Mouse (Mus musculus): Measurements from ENCODE around the gene Nt5c.
"Not testable (repeated sequence)": the region's sequence is repeated elsewhere in the genome, so short reads cannot be mapped to it uniquely, and the experiment has no call there.

Nt5c gene

DNA sequence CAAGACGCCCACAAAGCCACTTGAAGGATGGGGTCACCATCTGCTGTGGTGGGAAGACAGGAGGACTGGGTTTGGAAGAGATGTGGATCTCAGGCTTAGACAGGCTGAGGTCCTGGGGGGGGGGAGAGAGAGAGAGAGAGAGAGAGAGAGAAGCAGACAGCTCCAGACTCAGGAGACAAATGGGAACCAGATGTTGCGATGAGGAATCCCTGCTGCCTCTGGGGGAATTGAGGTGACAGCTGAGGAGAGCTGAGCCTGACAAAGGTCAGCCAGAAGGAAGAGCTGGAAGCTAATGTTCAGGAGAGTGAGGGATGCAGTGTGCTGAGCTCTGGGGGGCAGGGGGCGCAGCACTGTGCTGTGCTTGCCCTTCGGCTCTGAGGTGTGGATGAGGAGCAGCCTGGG lies 24.4 kb downstream of the Nt5c start:
- no peak for DNase-seq (ENCODE audit: low spot score)

DNA sequence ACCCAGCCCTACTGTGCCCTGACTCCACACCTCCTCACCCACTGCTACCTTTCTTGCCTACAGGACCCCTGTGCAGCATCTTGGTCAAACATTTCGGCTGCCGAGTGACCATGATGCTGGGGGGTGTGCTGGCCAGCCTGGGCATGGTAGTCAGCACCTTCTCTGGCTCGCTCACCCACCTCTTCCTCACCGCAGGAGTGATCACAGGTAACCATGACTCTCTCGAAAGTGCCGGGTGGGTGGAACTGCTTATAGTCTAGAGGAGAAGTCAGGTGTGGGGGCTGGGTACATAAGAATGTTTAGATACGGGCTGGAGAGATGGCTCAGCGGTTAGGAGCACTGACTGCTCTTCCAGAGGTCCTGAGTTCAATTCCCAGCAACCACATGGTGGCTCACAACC lies 26.8 kb downstream of the Nt5c start:
- no peak for DNase-seq (ENCODE audit: low spot score)

DNA sequence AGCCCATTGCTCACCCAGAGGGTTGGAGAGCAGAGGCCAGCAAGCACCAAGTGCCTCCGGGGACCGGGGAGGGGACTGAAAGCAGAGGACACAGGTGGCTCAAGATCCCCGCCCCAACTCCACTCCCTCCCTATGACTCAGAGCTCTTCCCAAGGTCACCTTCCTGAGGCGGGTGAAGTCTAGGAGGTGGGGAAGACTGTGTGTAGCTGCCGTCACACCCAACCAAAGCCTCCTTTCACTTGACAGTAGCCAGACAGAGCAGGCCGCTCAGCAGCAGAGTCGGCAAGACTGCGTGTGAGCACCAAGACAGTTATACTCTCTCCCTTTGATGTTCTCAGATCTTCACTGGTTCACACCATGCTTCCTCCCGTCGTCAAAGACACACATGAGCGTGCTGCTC lies 28.3 kb downstream of the Nt5c start:
- DNase-seq (ENCODE audit: low spot score), result no peak

DNA sequence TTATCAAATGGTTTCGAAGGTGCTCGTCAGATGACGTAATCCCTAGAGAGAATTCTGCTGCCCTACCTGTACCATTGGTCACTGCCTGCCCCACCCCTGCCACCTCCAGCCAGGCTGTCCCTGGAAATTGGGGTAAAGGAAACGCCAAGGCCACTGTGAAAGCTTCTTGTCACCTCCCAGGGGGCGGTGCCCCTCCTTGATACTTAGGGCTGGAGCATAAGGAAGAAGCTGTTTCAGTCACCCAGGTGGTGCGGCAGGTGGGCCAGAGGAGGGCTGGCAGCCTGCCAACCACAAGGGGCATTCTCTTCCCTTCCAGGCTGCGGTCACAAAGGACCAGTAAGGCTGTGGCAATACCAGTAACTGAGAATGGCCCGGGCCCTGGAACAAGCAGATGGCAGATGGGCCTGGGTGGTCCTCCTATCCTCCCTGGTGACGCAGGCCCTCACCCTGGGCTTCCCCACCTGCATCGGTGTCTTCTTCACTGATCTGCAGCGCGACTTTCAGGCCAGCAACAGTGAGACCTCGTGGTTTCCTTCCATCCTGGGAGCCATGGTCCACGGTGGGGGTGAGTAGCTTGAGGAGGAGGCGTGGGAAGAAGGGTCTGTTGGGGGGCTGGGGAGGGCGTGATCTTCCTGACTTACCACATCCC lies 29.3 kb downstream of the Nt5c start, which contains the start of gene Slc16a5:
Gene Slc16a5, plus strand, starts transcription at position 232 of the 649 bp plus-strand sequence.
- no peak for DNase-seq (ENCODE audit: low spot score)

DNA sequence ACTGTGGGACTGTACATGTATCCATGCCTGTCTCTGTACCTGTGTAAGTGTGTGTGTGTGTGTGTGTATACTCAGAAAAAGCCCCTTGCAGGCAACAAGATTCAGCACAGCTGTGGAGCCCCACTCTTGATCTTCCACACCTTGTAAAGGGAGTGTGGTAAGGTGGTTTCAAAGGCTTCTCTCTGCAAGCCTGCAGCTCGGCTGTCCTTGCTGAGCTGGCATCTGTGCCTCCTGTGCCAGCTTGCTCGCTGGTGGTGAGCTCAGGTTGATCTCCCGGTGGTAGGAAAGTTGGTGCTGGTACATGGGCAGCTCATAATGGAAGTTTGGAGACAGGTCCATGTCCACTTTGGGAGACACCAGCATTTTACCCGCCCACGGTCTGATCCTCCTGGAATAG lies 29.8 kb downstream of the Nt5c start:
- no peak for DNase-seq (ENCODE audit: low spot score)

DNA sequence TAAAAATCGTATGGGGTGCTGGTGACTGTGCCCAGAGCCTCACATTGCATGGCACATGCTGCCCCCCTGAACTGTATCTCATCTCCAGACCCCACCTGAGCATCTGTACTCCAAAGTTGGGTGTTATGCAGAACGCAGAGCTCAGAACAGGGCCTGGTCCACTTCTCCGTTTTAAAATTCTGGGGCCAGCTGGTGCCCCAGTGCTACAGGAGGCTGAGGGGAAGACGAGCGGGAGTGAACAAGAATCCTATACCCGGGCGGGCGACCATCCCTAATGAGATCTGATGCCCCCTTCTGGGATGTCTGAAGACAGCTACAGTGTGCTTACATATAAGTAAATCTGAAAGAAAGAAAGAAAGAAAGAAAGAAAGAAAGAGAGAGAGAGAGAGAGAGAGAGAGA lies 30.7 kb downstream of the Nt5c start:
- no peak for DNase-seq (ENCODE audit: low spot score)

DNA sequence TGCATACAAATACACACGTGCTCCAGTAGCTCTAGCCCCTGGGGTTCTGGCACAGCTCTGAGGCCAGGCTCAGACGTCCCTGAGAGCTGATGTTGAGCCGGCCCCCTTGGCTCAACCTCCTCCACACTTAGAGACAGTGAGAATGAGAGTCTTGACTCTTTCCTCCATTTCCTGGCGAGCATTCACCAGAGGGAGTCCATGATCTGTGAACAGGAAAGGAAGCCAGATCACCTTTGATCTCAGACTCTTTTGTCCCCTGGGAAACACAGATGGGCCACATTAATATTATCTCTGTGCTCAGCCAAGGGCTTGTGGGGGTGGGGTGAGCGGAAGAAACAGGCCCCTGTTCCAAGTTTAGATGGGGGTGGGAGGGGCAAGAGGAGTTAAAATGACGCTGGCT lies 34.3 kb downstream of the Nt5c start:
- no peak for DNase-seq (ENCODE audit: low spot score)

DNA sequence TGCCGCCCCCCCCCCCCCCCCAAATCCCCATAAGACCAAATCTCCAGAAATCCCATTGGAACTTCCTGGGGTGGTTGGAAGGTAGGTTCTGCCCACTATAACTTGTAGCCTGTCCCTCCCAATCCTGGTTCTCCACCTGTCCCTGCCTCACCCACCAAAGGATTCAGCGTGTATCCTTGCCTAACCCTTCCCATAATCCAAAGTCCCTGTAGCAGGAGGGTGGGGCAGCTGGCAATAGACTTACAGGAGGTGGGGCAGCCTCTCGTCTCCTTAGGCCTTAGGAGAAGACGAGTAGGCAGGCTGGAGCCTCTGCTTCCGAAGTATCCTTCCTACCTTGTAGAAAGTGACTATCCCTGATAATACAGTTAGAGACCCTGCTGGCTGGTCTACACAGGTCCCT lies 35.5 kb downstream of the Nt5c start:
- DNase-seq (ENCODE audit: low spot score), result no peak

DNA sequence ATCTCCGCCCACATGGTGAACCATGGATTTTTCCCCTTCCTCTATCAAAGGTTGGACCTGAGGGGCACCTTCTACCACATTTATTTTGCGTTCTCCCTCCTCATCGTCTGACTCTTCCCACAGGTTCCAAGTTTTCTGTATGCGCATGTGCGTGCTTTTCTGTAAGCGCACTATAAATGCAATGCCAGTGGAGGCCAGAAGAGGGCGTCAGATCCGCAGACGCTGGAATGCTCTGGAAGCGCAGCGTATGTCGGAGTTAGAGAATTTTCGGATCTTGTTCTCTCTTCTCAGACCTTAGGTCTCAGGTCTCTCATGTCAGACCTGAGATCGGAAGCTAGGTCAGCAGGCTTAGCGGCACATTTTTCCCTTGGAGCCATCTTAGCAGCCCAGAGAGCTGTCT lies 36.0 kb downstream of the Nt5c start:
- DNase-seq (ENCODE audit: low spot score), result no peak

DNA sequence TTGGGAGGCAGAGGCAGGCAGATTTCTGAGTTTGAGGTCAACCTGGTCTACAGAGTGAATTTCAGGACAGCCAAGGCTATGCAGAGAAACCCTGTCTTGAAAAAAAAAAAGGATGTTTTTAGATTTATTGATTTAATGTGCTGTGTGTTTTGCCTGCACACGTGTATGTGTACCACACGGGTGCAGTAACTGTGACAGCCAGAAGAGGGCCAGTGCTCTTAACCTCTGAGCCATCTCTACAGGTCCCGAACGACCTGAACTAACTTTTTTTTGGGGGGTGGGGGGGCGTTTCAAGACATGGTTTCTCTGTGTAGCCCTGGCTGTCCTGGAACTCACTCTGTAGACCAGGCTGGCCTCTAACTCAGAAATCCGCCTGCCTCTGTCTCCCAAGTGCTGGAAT lies 36.8 kb downstream of the Nt5c start:
- DNase-seq (ENCODE audit: low spot score), result not testable (repeated sequence)

DNA sequence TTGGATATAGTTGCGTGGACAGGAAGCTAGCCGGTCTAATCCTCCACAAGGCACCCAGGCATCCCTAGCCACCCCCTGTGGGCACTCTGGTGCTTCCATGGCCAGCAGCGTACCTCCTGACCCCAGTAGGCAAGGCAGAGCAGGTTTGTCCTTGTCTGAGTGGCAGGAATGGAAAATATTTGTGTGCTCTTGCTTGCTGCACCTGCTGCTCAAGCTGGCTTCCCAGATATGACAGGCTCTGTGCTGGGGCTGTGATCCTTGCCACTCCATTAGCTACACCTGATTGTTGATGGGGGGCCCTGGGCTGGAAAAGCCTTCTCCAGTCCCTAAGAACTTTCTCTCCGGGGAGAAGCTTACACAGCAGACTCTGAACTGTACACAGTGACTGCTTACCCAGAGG lies 38.4 kb downstream of the Nt5c start:
- no peak for DNase-seq (ENCODE audit: low spot score)

DNA sequence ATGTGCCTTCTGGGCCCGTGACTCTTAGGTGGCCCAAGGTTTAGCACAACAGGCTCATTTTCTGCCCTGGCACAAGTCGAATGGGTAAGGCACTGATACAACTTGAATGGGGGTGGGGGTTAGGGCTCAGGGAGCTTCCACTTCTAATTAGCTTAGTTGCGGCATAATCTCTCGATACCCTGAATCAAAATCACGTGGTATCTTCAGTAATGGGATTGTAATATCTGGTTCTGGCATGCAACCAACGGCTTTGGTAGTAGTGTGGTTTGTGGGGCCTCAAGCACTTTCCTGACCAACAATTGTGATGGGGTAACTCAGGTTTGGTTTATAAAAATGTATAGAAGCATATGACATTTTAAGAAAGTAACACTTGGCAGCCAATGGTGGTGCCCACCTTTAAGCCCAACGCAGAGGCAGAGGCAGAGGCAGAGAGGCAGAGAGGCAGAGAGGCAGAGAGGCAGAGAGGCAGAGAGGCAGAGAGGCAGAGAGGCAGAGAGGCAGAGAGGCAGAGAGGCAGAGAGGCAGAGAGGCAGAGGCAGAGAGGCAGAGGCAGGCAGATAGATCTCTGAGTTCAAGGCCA lies 39.3 kb downstream of the Nt5c start:
- DNase-seq (ENCODE audit: low spot score), result no peak

DNA sequence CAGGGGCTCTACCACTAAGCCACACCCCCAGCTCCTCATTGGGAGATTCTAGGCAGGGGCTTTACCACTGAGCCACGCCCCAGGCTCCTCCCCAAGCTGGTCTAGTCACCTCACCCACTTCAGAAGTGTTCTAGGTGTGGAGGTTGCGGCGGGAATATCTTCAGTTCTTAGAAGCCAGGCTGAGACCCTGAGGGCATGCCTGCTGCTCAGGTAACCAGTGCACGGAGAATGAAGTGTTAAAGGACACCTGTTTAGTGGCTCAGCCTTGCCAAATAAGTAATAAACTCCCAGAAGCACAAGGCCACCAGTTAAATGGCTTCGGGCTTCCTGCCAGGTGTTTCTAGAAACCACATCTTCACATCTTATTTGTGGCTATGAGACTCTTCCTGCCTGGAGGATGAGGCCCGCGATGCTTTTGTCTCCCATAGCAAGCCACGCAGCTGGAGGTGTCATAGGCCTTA lies 39.9 kb downstream of the Nt5c start:
- no peak for DNase-seq (ENCODE audit: low spot score)

DNA sequence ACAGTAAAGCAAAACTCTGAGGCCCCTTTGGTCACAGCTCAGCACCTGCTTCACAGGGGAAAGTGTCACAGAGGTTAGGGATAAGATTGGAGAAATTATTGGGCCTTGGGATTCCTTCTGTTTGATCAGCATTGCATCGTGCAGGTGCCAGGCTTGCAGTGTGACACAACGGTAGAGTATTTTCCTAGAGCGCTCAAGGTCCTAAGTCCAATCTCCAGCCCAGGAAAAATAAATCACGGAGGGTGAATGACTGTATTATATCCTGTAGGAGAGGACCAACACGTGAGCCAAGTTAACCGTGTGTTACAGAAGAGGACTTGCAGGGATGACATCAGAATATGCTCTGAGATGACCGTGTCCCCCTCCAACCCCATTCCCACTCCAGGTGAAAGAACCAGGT lies 41.5 kb downstream of the Nt5c start:
- no peak for DNase-seq (ENCODE audit: low spot score)

DNA sequence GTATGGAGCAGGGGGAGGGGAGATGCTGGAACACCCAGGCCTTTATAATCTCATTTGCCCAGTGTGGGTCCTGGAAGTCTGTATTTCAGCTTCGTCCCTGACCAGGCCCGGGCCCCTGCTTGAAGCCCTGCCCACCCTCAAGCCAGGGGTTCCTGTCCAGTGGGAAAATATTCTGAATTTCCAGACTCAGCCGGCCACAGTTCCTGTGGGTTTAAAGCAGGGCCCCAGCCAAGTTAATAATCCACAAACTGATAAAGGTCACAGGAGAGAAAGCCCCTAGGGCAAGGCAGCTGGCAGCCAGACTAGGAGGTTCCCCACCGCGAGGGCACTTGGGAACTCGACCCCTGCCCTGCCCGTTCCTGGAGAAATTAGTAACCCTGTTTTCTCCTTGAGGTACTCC lies 42.7 kb downstream of the Nt5c start:
- no peak for DNase-seq (ENCODE audit: low spot score)

DNA sequence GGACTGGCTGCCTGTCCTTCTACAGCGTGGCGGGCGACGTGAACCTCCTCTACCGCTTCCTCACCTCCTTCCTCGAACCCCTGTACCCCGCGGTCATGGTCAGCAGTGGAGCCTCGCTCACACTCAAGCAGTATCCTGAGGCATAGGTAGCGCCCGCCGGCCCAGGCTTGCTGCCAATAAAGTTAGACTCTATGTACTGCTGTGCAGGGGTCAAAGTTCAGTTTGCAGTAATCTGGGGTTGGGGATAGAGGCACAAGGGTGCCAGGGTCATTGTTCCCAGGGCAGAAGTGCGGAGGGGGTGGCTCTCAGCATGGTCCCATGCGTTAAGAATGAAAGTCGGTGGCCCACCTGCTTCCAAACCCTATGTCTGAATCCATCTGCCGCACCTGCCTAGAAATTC lies 43.6 kb downstream of the Nt5c start:
- DNase-seq (ENCODE audit: low spot score), result no peak

DNA sequence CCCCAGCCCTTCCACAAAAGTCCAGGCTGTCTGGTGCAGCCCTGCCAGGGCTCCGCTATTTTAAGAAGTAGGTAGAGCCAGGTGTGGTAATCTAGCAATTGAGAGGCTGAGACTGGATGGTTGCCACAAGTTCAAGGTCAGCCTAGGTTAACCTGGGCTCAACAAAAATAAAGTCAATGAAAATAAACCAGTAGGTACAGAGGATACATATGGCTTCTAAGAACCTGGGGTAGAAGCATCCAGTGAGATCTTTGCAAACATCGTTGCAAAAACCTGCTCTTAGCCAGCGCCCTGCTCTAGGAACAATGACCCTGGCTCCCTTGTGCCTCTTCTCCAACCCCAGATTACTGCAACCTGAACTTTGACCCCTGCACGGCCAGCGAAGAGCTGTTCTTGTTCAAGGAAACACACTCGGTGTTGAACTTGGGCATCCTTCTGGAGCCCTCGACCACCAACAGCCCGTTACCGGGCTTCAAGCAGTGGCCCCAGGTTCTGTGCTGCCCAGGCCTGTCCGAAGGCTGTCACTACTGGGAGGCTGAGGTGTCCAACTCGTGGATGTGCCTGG lies 44.3 kb downstream of the Nt5c start:
- DNase-seq (ENCODE audit: low spot score), result no peak

DNA sequence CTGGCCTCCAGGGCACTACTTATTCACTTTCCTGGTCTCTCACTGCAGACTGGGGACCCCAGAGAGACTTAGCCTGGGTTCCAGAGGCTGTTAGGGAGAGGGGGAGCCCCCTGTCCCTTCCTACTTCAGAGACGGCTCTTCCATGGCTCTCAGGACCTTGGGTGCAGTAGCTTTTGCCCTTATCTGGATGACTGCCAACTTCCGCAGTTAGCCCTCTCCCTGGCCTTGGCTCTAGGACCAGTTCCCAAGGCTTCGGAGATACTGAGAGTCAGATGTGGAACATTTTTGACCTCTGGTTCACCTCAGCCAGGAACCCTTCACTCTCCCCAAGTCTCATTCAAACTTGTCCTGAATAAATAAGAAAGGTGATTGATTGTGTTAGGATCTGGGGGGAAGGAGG lies 44.8 kb downstream of the Nt5c start:
- DNase-seq (ENCODE audit: low spot score), result no peak

DNA sequence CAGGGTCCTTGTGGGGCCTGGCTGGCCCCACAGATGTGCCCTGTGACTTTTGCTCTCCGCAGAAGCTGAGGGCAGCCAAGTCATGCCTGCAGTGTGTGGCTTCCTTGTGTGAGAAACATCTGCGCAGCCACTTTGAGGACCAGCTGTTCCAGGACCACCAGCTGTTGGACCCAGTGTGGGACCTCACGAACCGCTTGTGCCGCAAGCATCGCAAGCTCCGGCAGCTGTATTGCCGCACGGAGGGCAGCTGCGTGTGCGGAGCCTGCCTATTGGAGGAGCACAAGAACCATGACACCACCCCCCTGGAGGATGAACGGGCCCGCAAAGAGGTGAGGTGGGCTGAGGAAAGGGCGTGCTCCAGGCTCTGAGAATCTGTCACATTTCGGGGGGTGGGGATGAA lies 50.2 kb downstream of the Nt5c start:
- no peak for DNase-seq (ENCODE audit: low spot score)

Data from urinary bladder, postnatal 25 days (tissue).